Mouse (Mus musculus) C2C12 (cell line): Measurements from ENCODE around the gene Phf10. TPM values are rescaled to one million over a fixed set of nuclear protein-coding genes. Genes with fewer than 3 reads are reported as not detected.

Source experiments
- H3K27me3 ChIP-seq: one replicate; pipeline ENCODE4 v1.6.1; 2011; ENCODE audit not compliant: control insufficient read depth, insufficient read depth, insufficient read length
- H3K36me3 ChIP-seq: one replicate; pipeline ENCODE4 v1.6.1; 2011; ENCODE audit not compliant: control insufficient read depth, insufficient read depth
- H3K4me3 ChIP-seq: one replicate; pipeline ENCODE4 v1.5.1; 2011; ENCODE audit warnings: mild to moderate bottlenecking, control low read depth; ENCODE audit not compliant: poor library complexity, insufficient read depth, severe bottlenecking
- H3K79me2 ChIP-seq: one replicate; pipeline ENCODE4 v1.6.1; 2011; ENCODE audit not compliant: control insufficient read depth, insufficient read depth
- H3K79me3 ChIP-seq: one replicate; pipeline ENCODE4 v1.6.1; 2011; ENCODE audit warnings: low read depth, control low read depth
- H3ac ChIP-seq: one replicate; pipeline ENCODE3; 2011; ENCODE audit warnings: low read depth; ENCODE audit not compliant: control insufficient read depth, insufficient read length
- CEBPB ChIP-seq: IDR thresholded peaks from one replicate; pipeline ENCODE4 v1.6.1; 2011; ENCODE audit warnings: low read depth, mild to moderate bottlenecking, control low read depth, moderate library complexity
- CTCF ChIP-seq: IDR thresholded peaks from one replicate; pipeline ENCODE4 v1.5.1; 2011; ENCODE audit not compliant: control insufficient read depth, insufficient read depth, insufficient read length
- FOSL1 ChIP-seq: IDR thresholded peaks from one replicate; pipeline ENCODE4 v1.8.0; 2011; ENCODE audit warnings: mild to moderate bottlenecking, low read length; ENCODE audit not compliant: poor library complexity, insufficient read depth, severe bottlenecking
- MAX ChIP-seq: IDR thresholded peaks from one replicate; pipeline ENCODE4 v1.6.1; 2011; ENCODE audit warnings: mild to moderate bottlenecking, control low read depth
- MYOD1 ChIP-seq: IDR thresholded peaks from one replicate; pipeline ENCODE4 v1.6.1; 2011; ENCODE audit warnings: low read depth; ENCODE audit not compliant: control insufficient read depth, insufficient read length
- MYOG ChIP-seq: IDR thresholded peaks from one replicate; pipeline ENCODE4 v1.6.1; 2011; ENCODE audit not compliant: control insufficient read depth, insufficient read length; ENCODE audit errors: extremely low read depth
- USF1 ChIP-seq: IDR thresholded peaks from one replicate; pipeline ENCODE4 v1.6.1; 2011; ENCODE audit warnings: low read depth, mild to moderate bottlenecking, control low read depth, moderate library complexity
- polyA plus RNA-seq: library from polyadenylated mRNA; unstranded; fragments of >200 nt; fragmentation: generic; extraction: Trizol; gene quantifications from one replicate; pipeline ENCODE4 v1.2.1, GENCODE M21; 2012; ENCODE audit warnings: missing spikeins

The Phf10 gene
- polyA plus RNA-seq, 1 experiment: 69.4 TPM

DNA sequence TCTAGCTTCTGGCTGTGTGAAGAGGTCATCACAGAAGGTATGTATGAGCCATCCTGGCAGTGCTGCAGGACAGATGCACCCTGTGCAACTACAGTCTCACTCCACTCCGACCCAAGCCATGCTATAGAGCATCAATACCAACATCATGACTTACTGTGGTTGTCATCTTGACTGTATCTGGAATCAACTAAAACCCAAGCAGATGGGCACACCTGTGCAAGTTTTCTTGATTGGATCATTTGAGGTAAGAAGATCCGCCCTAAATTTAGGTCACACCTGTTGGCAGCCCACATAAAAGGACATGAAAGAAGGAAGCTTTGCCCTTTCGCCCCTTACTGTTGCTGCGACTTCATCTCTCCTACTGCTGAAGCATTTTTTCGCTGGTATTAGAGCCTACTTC lies 51.7 kb downstream of the Phf10 start:
- Histone ChIP-seq H3K79me3 (no peaks in the 10 kb centered on the region), H3K36me3 (no peaks in the 10 kb centered on the region), H3K4me3 (no peak overlapping the region), H3K79me2 (no peaks in the 10 kb centered on the region), H3K27me3 (no peaks in the 10 kb centered on the region), H3ac (no peak overlapping the region)
- TF ChIP-seq FOSL1 (no peak), CEBPB (no peak), USF1 (no peak), MAX (no peak), CTCF (no peak)

DNA sequence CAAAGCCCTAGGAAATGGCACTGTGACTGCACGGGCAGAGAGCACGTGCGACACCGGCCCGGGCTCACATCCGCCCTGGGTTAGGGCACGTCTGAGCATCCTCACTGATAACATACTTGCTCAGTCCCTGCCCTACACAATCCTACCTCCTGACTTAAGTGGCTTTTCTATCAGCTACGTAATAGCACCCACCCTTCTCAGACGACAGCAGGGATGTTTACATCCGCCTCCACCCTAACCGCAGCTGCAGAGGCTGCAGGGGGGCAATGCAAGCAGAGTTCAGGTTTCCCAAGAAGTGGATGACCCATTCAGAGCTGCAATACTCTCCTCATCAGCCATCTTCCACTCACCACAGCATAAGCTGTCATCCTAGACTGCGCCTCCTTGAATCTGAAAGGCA lies 53.9 kb downstream of the Phf10 start:
- no peak for TF ChIP-seq MYOG
- H3ac ChIP-seq: no peak overlapping the region
- no peaks in the 10 kb centered on the region for H3K27me3 ChIP-seq
- no peaks in the 10 kb centered on the region for H3K36me3 ChIP-seq
- H3K79me3 ChIP-seq: no peaks in the 10 kb centered on the region
- H3K4me3 ChIP-seq: no peak overlapping the region
- no peaks in the 10 kb centered on the region for H3K79me2 ChIP-seq

DNA sequence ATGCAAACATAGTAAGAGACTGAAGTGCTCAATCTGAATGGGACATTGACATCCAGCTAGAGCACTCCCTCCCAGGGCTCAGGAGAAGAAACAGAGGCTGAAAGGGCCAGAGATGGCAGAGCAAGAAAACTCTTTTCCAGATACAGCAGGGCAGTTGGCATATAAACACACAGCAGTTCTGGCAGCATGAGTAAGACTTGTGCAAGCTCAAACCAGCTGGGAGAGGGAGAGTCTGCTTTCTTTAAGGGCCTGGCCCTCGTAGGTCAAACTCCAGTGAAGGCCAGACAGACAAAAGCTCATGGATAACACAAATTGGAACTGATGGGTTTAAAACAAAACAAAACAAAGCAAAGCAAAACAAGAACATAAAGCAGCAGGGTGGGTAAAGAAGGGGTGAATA lies 54.5 kb downstream of the Phf10 start:
- Histone ChIP-seq H3K36me3 (no peaks in the 10 kb centered on the region), H3K27me3 (no peaks in the 10 kb centered on the region), H3ac (no peak overlapping the region), H3K79me3 (no peaks in the 10 kb centered on the region), H3K4me3 (no peak overlapping the region), H3K79me2 (no peaks in the 10 kb centered on the region)
- no peak for TF ChIP-seq MYOG
- no peak for TF ChIP-seq CEBPB
- no peak for TF ChIP-seq MAX
- TF ChIP-seq MYOD1: no peak
- no peak for TF ChIP-seq FOSL1
- TF ChIP-seq CTCF: no peak
- TF ChIP-seq USF1: no peak

DNA sequence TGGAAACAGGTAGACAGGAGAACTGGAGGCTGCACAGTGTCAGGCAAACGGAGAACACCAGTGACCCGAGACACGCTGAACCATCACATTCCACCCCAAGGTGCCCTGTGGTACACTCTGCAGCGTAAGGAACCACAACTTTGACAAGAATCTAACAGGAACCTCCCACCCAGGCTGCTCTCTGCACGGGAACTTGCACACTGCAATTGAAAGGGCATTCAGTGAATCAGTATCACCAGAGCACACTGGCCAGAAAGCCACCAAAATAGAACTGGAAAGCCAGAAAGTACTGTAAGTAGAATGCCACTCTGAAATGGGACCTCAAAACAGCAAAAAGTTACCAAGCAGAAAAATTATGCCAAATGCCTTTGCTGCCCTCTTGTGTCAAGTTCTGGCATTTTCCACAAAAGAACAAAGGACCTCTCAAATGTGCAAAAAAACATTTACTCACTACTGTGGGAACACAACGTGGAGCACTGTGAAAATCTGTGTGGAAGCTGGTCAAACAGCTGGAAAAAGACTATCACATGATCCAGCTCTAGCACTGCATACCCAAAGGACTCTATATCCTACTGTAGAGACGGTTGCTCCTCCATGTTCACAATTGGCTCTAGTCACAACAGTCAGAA lies 56.3 kb downstream of the Phf10 start:
- Histone ChIP-seq H3K36me3 (no peaks in the 10 kb centered on the region), H3K79me2 (no peaks in the 10 kb centered on the region), H3ac (no peak overlapping the region), H3K4me3 (no peak overlapping the region), H3K79me3 (no peaks in the 10 kb centered on the region), H3K27me3 (no peaks in the 10 kb centered on the region)
- TF ChIP-seq MAX (no peak), CTCF (no peak), MYOG (no peak), MYOD1 (no peak), FOSL1 (no peak), CEBPB (no peak), USF1 (no peak)

DNA sequence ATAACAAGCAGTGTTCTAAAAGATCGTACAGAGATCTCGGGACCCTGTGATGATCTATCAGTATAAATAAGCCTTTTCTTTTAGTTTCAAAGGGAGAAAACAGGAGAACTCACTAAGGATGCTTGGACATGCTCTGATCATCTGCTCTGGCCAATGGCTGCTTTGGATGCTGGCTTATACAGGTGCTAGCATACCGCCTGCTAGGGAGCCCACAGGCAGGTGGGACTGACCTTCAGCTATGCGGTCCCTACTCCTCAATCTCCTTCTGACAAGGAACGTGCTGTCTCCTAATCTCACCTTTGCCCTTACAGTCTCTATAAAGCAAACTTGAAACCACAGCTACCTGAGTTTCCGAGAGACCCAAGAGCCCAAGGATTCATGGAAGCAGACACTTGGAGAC lies 56.9 kb downstream of the Phf10 start:
- H3K79me3 ChIP-seq: no peaks in the 10 kb centered on the region
- no peaks in the 10 kb centered on the region for H3K36me3 ChIP-seq
- no peaks in the 10 kb centered on the region for H3K79me2 ChIP-seq
- no peak overlapping the region for H3ac ChIP-seq
- H3K27me3 ChIP-seq: no peaks in the 10 kb centered on the region
- no peak overlapping the region for H3K4me3 ChIP-seq
- TF ChIP-seq MYOG: no peak
- no peak for TF ChIP-seq CTCF
- TF ChIP-seq USF1: no peak
- TF ChIP-seq MYOD1: no peak
- no peak for TF ChIP-seq FOSL1
- TF ChIP-seq CEBPB: no peak
- TF ChIP-seq MAX: no peak

DNA sequence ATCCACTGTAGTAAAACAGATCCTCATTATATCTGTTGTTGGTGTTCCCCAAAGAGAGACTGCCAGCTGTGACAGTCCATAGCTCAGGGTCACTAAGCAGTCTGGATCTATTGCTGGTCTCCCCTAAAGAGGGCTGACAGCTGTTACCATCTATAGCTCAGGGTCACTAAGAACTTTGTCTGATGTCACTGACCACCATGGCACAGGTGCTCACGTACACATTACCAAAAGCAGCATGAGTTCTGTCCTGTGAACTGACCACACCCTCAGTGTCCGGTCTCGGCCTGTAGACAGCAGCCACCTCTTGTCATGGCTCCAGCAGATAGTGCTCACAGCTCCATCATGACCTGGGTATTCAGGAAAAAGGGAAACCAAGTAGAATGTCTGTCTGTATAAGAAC lies 57.9 kb downstream of the Phf10 start:
- Histone ChIP-seq H3K36me3 (no peaks in the 10 kb centered on the region), H3K4me3 (no peak overlapping the region), H3K79me3 (no peaks in the 10 kb centered on the region), H3K79me2 (no peaks in the 10 kb centered on the region), H3K27me3 (no peaks in the 10 kb centered on the region), H3ac (no peak overlapping the region)
- no peak for TF ChIP-seq FOSL1
- TF ChIP-seq CEBPB: no peak
- no peak for TF ChIP-seq USF1
- no peak for TF ChIP-seq CTCF
- no peak for TF ChIP-seq MYOG
- peak; percentile 57 for TF ChIP-seq MYOD1
